ENCODE assay signal across 21 mouse cellular contexts in genomic region chr4:154262071-154262470, GRCm38 (mm10). TPM values are rescaled to one million over a fixed set of nuclear protein-coding genes. Genes with fewer than 3 reads are reported as not detected.
DNase-seq lines count a peak whose midpoint lies in the region; ATAC-seq and TF ChIP-seq lines count a peak whose summit lies in the region.
"Had no signal": no experiment of that assay in that cellular context is flagged by ENCODE, and none has a peak within 500 bp of the region (broad histone marks: within the 10 kb centered on the region; RNA-seq: fewer than 3 reads in every experiment).

No protein-coding gene starts in this region.

- H3K9me3 ChIP-seq in intestine, embryonic 15.5 days, result no peaks in the 10 kb centered on the region
- H3K9me3 ChIP-seq: embryonic facial prominence, embryonic 15.5 days; heart, embryonic 15.5 days; liver, embryonic 13.5 days; lung, embryonic 15.5 days; midbrain, embryonic 13.5 days; neural tube, embryonic 13.5 days; stomach, embryonic 15.5 days had no signal

- no peaks in the 10 kb centered on the region for H3K4me1 ChIP-seq in intestine, embryonic 15.5 days (replicated peaks)
- H3K4me1 ChIP-seq: heart, embryonic 15.5 days; liver, embryonic 13.5 days; lung, embryonic 15.5 days; midbrain, embryonic 13.5 days; neural tube, embryonic 13.5 days; stomach, embryonic 15.5 days had no signal

- no peak for ATAC-seq in intestine, embryonic 15.5 days
- ATAC-seq: midbrain, embryonic 13.5 days had no signal

- 42% methylated on average over 4 of the region's 4 CpGs for WGBS in intestine, embryonic 15.5 days

- no peak for TF ChIP-seq POLR2A in myocyte (IDR thresholded peaks at IDR 0.05; ENCODE audit: insufficient read length, low read depth)

- no peak overlapping the region for H3ac ChIP-seq in myocyte (ENCODE audit: control insufficient read depth, insufficient read length)

- H3K9ac ChIP-seq in intestine, embryonic 15.5 days, result no peak overlapping the region
- H3K9ac ChIP-seq: embryonic facial prominence, embryonic 15.5 days; heart, embryonic 15.5 days; limb, embryonic 12.5 days; liver, embryonic 13.5 days; lung, embryonic 15.5 days; midbrain, embryonic 13.5 days; neural tube, embryonic 13.5 days; stomach, embryonic 15.5 days had no signal

- no peak overlapping the region for H3K27ac ChIP-seq in intestine, embryonic 15.5 days
- H3K27ac ChIP-seq: embryonic facial prominence, embryonic 15.5 days; heart, adult 2 months; heart, embryonic 15.5 days; limb, embryonic 12.5 days; liver, embryonic 13.5 days; lung, embryonic 15.5 days; macrophage; midbrain, embryonic 13.5 days; neural tube, embryonic 13.5 days; stomach, embryonic 15.5 days had no signal

- no peak overlapping the region for H3K4me2 ChIP-seq in myocyte (ENCODE audit: low read depth)
- no peak overlapping the region for H3K4me2 ChIP-seq in intestine, embryonic 15.5 days (replicated peaks)
- H3K4me2 ChIP-seq: embryonic facial prominence, embryonic 15.5 days; heart, embryonic 15.5 days; limb, embryonic 12.5 days; liver, embryonic 13.5 days; lung, embryonic 15.5 days; midbrain, embryonic 13.5 days; neural tube, embryonic 13.5 days; stomach, embryonic 15.5 days had no signal

- H3K36me3 ChIP-seq in myocyte (ENCODE audit: control insufficient read depth, insufficient read depth), result no peaks in the 10 kb centered on the region
- H3K36me3 ChIP-seq in intestine, embryonic 15.5 days, result no peaks in the 10 kb centered on the region
- H3K36me3 ChIP-seq: G1E; heart, embryonic 15.5 days; liver, embryonic 13.5 days; lung, embryonic 15.5 days had no signal

- H3K27me3 ChIP-seq in myocyte (ENCODE audit: control insufficient read depth, insufficient read depth, insufficient read length), result no peaks in the 10 kb centered on the region
- H3K27me3 ChIP-seq in intestine, embryonic 15.5 days (replicated peaks), result no peaks in the 10 kb centered on the region
- H3K27me3 ChIP-seq: embryonic facial prominence, embryonic 15.5 days; heart, embryonic 15.5 days; limb, embryonic 12.5 days; liver, embryonic 13.5 days; lung, embryonic 15.5 days; midbrain, embryonic 13.5 days; neural tube, embryonic 13.5 days; stomach, embryonic 15.5 days had no signal

- no peak overlapping the region for H3K4me3 ChIP-seq in myocyte
- H3K4me3 ChIP-seq in intestine, embryonic 15.5 days (replicated peaks), result no peak overlapping the region
- H3K4me3 ChIP-seq: embryonic facial prominence, embryonic 15.5 days; heart, adult 2 months; heart, embryonic 15.5 days; limb, embryonic 12.5 days; liver, embryonic 13.5 days; lung, embryonic 15.5 days; midbrain, embryonic 13.5 days; neural tube, embryonic 13.5 days; stomach, embryonic 15.5 days had no signal

- no peaks in the 10 kb centered on the region for H3K79me2 ChIP-seq in myocyte (ENCODE audit: control insufficient read depth, insufficient read depth)

- peak; percentile 55 for DNase-seq in embryo, embryonic 10 days (ENCODE audit: low spot score)
- DNase-seq in embryo, embryonic 9.5 days (ENCODE audit: extremely low spot score), result no peak
- peak; percentile 59 for DNase-seq in kidney, postnatal 10 days
- no peak for DNase-seq in kidney, adult 8-10 months
- peak; percentile 38 for DNase-seq in embryo, embryonic 11 days
- DNase-seq in spleen, adult 18-20 months, result no peak
- DNase-seq: cerebellum, adult 8-10 months; heart, adult 2 months; kidney, adult 9 months; liver, embryonic 13.5 days had no signal

TF ChIP-seq in myocyte, 11 proteins besides CTCF, POLR2A, EP300 and RAD21:
- peak; percentile 32 for TF ChIP-seq REST (IDR thresholded peaks at IDR 0.05; ENCODE audit: insufficient read depth, insufficient read length)
- TF ChIP-seq SRF (IDR thresholded peaks at IDR 0.05; ENCODE audit: control insufficient read depth, insufficient read length, low read depth), result no peak

RNA-seq across cellular contexts. Expression of gene Arhgef16, which starts 39.4 kb away (rescaled TPM):
- polyA plus RNA-seq in myocyte (2012; fragmentation: generic; extraction: Trizol), result not detected
- polyA plus RNA-seq in intestine, embryonic 15.5 days (2015; fragmentation: Nextera tagmentation; extraction: Ambion mirVana), result 50.3 and 57.1 TPM in 2 replicates
- polyA plus RNA-seq: G1E, macrophage had no signal

Comparison
In these comparisons a context has a peak if more than half of its experiments do, and no peak if none do; other contexts are left out.
1. DNase-seq: peak in embryo, embryonic 10 days (single experiment), kidney, postnatal 10 days (single experiment) and embryo, embryonic 11 days (single experiment); none in embryo, embryonic 9.5 days (single experiment), kidney, adult 8-10 months (0 of 2) and spleen, adult 18-20 months (0 of 2).
2. RNA of gene Arhgef16, which starts 39.4 kb away (polyA plus RNA-seq): 50.3 to 57.1 TPM in intestine, embryonic 15.5 days; not detected in myocyte (single experiment); every median in the first group is over 10 times any median in the second.